Mouse (Mus musculus): Measurements from ENCODE around the gene Eps8l3.

- no peak for TF ChIP-seq POLR2A (IDR thresholded peaks at IDR 0.05; ENCODE audit: borderline replicate concordance, extremely low read depth, low read depth, low read length)
- TF ChIP-seq CTCF (IDR thresholded peaks at IDR 0.05; ENCODE audit: insufficient read depth, low read length): peak; percentile 93
Measured at GRCm38 (mm10) chr3:107939403-107939802, 62.4 kb downstream of the Eps8l3 start.
